Mouse (Mus musculus) cerebellum, adult 2 months (tissue): ENCODE results near the gene Scrn1.

ENCODE experiments used
- CTCF ChIP-seq: fragments of 200-500 bp; IDR thresholded peaks from 2 replicates; pipeline ENCODE4 v1.5.1; 2011; ENCODE audit warnings: low read depth, mild to moderate bottlenecking, control low read depth, low read length, moderate library complexity, borderline replicate concordance; ENCODE audit not compliant: insufficient read depth
- POLR2A ChIP-seq: fragments of 200-500 bp; IDR thresholded peaks from 2 replicates; pipeline ENCODE4 v1.6.1; 2011; ENCODE audit warnings: low read length, control low read depth, borderline replicate concordance; ENCODE audit not compliant: insufficient read depth

DNA sequence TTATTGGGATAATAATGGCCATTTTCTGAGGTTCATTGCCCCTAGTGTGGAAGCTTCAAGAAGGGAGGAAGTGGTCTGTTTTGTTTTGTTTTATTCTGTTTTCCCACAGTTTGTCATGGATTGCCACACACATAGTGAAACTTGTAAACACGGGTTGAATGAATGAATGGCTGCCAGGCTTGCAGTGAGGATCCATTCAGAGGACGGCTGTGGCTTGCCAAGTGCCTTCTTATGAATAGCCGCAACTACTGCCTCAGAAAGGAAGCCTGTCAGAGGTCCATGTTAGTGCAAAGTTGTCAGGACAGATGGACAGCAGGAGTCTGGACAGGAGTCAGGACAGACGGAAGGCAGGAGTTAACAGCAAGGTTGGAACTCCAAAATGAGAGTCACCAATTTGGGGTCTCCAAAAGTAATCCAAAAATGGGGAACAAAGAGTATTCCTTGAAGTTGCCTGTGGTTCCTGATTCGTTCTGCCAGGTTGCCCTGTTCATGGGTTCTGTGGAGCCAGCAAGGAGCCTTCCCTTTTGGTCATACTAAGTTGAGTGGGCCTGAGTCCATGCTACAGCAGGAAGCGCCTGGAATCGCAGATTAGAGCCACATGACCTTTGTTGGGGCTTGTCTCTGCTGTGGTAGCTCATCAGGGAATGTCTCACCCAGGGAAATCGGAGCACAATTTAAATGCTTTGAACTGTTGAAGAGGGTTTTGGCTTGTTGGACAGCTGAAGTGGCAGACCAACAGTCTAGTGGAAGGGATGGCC lies 102.4 kb downstream of the Scrn1 start:
- TF ChIP-seq CTCF (no peak), POLR2A (no peak)
